Mouse (Mus musculus) lung, postnatal 0 days (tissue): ENCODE results near the gene Tbc1d10c.

ENCODE experiments used
- CTCF ChIP-seq: IDR thresholded peaks from 2 replicates; pipeline ENCODE4 v1.5.1; 2016; ENCODE audit warnings: antibody characterized with exemption, mild to moderate bottlenecking
- EP300 ChIP-seq: IDR thresholded peaks from 2 replicates; pipeline ENCODE4 v1.6.1; 2016; ENCODE audit warnings: antibody characterized with exemption, mild to moderate bottlenecking, control low read depth

- TF ChIP-seq CTCF = peak; percentile 69
- TF ChIP-seq EP300 = no peak
These were observed 25.1 kb upstream of the Tbc1d10c start for GRCm38 (mm10) chr19:4216041-4216685.
